9 mouse cellular contexts compared by ENCODE assay signal in genomic region chr1:191977187-191977586, GRCm38 (mm10). TPM values are rescaled to one million over a fixed set of nuclear protein-coding genes. Genes with fewer than 3 reads are reported as not detected.
DNase-seq lines count a peak whose midpoint lies in the region; ATAC-seq and TF ChIP-seq lines count a peak whose summit lies in the region.
"Had no signal": no experiment of that assay in that cellular context is flagged by ENCODE, and none has a peak within 500 bp of the region (broad histone marks: within the 10 kb centered on the region; RNA-seq: fewer than 3 reads in every experiment).

Rd3 (plus strand) TSS chr1:191977370.

- H3K36me3 ChIP-seq in forebrain, embryonic 13.5 days (ENCODE audit: poor library complexity, severe bottlenecking), result no peaks in the 10 kb centered on the region
- H3K36me3 ChIP-seq: liver, embryonic 13.5 days had no signal

- H3K4me3 ChIP-seq in forebrain, embryonic 13.5 days, result no peak within 1 kb of the TSS
- no peak within 1 kb of the TSS for H3K4me3 ChIP-seq in left cerebral cortex, adult 2 months
- H3K4me3 ChIP-seq: liver, embryonic 13.5 days had no signal

- no peaks in the 10 kb centered on the region for H3K27me3 ChIP-seq in forebrain, embryonic 13.5 days

- H3K9ac ChIP-seq in forebrain, embryonic 13.5 days, result no peak within 1 kb of the TSS
- H3K9ac ChIP-seq: liver, embryonic 13.5 days had no signal

- H3K27ac ChIP-seq in forebrain, embryonic 13.5 days, result no peak within 1 kb of the TSS
- no peak within 1 kb of the TSS for H3K27ac ChIP-seq in left cerebral cortex, adult 2 months
- H3K27ac ChIP-seq: liver, embryonic 13.5 days had no signal

- peak; percentile 47 for DNase-seq in embryo, embryonic 10 days (ENCODE audit: low spot score)
- no peak for DNase-seq in embryo, embryonic 9.5 days (ENCODE audit: extremely low spot score)
- DNase-seq in 3T3-L1 (ENCODE audit: low read depth, low spot score), result peak; percentile 30
- peak; percentile 44 to 61 for DNase-seq in left cerebral cortex, adult 2 months (ENCODE audit: extremely low spot score in 1 of 2, low spot score in 2 of 2)
- peak; percentile 68 for DNase-seq in ovary, postnatal 36 days (ENCODE audit: low spot score)
- no peak for DNase-seq in cerebellum, adult 11-12 months
- DNase-seq in urinary bladder, adult 18-20 months (ENCODE audit: low spot score in 2 of 2), result no peak
- DNase-seq: liver, embryonic 13.5 days had no signal

- 31% methylated on average over 5 of the region's 5 CpGs for WGBS in forebrain, embryonic 13.5 days

- peak; percentile 80 for ATAC-seq in forebrain, embryonic 13.5 days

- peak within 1 kb of the TSS; percentile 2; the same call in 1 of the 2 replicates for H3K4me2 ChIP-seq in forebrain, embryonic 13.5 days
- H3K4me2 ChIP-seq: liver, embryonic 13.5 days had no signal

- H3K4me1 ChIP-seq in forebrain, embryonic 13.5 days, result peaks cover 42% of the 10 kb centered on the region
- H3K4me1 ChIP-seq: liver, embryonic 13.5 days had no signal

- TF ChIP-seq CTCF in left cerebral cortex, adult 2 months (IDR thresholded peaks at IDR 0.05), result no peak

- H3K9me3 ChIP-seq in forebrain, embryonic 13.5 days (replicated peaks), result no peaks in the 10 kb centered on the region
- H3K9me3 ChIP-seq: liver, embryonic 13.5 days had no signal

- intact Hi-C loops in left cerebral cortex, adult 2 months (cut with DNase I), result no loop called here

RNA-seq across cellular contexts. Expression of gene Rd3, which starts in this region (rescaled TPM):
- polyA plus RNA-seq in forebrain, embryonic 13.5 days (2015; fragmentation: Nextera tagmentation; extraction: Ambion mirVana), result 1.8 and 3.0 TPM in 2 replicates
- total RNA-seq in left cerebral cortex, adult 2 months (2021), result under 1 TPM; 0.18 to 0.21 TPM

Comparison
In these comparisons a context has a peak if more than half of its experiments do, and no peak if none do; other contexts are left out.
1. DNase-seq: peak in embryo, embryonic 10 days (single experiment), 3T3-L1 (single experiment) and ovary, postnatal 36 days (single experiment); none in embryo, embryonic 9.5 days (single experiment), cerebellum, adult 11-12 months (single experiment) and urinary bladder, adult 18-20 months (0 of 2).
2. Peak in DNase-seq in left cerebral cortex, adult 2 months; RNA of the gene not detected or under 1 TPM.